Mouse (Mus musculus): Measurements from ENCODE around the gene Pgap3.

Pgap3 gene

DNA sequence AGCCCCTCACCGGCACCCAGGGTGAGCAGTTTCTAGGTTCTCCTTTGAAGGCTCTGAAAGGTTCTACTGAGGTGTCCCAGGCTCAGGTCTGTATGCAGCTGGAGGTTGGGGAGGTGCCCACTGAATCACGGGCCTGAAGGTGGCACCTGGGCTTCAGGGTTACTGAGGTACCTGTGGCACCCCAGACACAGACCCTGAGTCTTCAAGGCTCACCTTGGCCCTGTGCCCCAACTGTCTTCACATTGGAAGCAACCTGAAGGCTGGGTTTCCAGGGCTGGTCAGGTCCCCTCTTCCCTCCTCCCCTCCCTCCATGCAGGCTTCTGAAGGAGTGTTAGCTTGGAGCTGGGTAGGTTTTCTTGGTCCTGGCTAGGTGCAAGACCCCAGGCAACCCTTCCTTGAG, 18.6 kb downstream of the Pgap3 start:
- DNase-seq, result no peak

GRCm38 (mm10) chr11:98380106-98380505, 20.2 kb downstream of the Pgap3 start:
- DNase-seq, result peak; percentile 64

- DNase-seq, result no peak
These were observed 20.9 kb downstream of the Pgap3 start for GRCm38 (mm10) chr11:98379379-98379778.

DNA sequence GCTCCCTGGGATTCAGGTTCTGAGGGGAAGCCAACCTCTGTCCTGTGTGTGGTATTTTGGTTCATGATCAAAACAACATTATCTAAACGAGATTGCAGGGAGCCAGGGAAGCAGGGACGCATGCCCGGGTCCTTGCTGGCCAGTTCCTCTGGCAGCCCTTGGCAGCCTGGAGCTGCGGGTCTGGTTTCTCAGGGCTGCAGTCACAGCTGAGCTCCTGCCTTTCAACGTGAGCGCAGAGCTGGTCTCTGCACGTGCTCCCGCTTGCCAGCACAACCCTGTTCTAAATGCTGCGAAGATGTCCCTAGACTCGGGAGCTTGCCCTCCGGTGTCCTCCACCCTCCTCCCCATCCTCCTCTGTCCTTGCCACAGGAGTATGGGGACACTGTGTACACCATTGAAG, 22.5 kb downstream of the Pgap3 start:
- no peak for DNase-seq

DNA sequence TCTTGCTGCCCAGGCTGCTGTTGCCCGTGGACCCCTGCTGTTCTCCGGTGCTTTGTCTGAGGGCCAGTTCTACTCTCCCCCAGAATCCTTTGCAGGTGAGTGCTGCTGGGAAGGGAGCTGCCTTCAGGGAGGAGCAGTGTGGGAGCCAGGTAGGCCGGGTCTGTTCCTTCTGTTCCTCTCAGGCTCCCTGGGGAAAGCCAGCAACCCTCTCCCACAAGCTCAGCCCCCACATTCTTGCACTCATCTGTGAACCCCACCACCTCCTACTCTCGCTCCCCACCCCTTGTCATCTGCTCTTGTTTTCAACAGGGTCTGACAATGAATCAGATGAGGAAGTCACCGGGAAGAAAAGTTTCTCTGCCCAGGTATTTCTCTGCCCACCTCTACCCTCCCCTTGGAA, 23.5 kb downstream of the Pgap3 start:
- DNase-seq, result no peak

GRCm38 (mm10) chr11:98374266-98374665, 26.0 kb downstream of the Pgap3 start:
- DNase-seq, result no peak

DNA sequence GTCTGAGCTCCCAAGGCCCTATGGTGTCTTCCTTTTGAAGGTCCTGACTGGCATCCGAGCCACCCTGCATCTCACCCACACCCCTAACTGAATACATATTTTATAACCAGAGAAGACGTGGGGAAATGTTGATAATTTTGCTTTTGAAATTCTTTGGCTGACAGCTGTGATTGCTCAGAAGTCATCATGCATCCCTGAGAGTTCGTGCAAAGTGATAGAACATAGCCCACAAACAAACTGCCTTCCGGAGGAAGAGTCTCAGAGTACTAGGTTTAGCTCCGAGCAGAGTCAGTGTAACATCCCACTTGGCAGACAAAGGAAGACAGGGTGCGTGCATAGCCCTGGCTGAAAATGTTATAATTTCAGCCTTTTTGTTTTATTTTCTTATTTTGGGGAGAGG, 27.0 kb downstream of the Pgap3 start:
- no peak for DNase-seq

GRCm38 (mm10) chr11:98372406-98372805, 27.9 kb downstream of the Pgap3 start:
- DNase-seq, result peak; percentile 64

GRCm38 (mm10) chr11:98371556-98372240, 28.6 kb downstream of the Pgap3 start:
- DNase-seq, result no peak

DNA sequence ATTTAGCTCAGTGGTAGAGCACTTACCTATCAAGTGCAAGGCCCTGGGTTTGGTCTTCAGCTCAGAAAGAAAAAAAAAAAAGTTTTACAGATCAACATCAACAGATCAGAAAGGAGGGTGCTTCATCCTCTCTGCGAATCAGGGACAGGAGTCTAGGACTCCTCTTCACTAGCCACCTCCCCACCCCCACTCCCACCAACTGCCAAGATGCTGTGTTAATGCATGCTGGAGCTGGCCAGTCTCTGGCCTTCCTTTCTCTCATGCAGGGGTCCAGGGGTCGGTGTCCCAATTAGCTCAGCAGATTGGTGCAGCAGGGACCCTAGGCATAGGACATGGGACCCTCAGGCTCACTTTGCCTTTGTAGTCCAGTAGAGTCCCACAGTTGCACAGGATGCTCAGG, 29.7 kb downstream of the Pgap3 start:
- no peak for DNase-seq

GRCm38 (mm10) chr11:98369337-98369736, 31.0 kb downstream of the Pgap3 start:
- no peak for DNase-seq

- no peak for DNase-seq
These were observed 32.5 kb downstream of the Pgap3 start for GRCm38 (mm10) chr11:98367863-98368186.

- no peak for DNase-seq
These were observed 33.0 kb downstream of the Pgap3 start for GRCm38 (mm10) chr11:98367171-98367862.

- DNase-seq, result no peak
These were observed 34.0 kb downstream of the Pgap3 start for GRCm38 (mm10) chr11:98366290-98366689.

DNA sequence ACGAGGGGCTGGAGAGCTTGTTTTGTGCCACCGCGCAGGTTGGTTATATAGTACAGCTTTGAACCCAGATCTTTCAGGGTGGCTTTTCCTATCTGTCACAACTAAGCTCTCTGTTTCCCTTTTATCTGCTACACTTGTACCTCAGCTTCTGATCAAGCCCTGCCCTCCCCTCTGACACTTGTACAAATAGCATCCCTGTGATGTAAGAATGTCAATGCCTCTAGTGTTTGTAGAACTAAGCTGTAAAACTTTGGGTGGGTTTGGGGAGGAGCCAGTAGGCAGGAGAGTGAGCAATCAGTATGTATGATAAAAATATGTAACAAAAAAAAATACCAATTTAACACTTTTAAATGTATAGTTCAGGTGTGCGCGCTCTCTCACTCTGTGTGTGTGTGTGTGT, 35.9 kb downstream of the Pgap3 start:
- no peak for DNase-seq

- DNase-seq, result no peak
These were observed 36.5 kb downstream of the Pgap3 start for GRCm38 (mm10) chr11:98363817-98364216.

DNA sequence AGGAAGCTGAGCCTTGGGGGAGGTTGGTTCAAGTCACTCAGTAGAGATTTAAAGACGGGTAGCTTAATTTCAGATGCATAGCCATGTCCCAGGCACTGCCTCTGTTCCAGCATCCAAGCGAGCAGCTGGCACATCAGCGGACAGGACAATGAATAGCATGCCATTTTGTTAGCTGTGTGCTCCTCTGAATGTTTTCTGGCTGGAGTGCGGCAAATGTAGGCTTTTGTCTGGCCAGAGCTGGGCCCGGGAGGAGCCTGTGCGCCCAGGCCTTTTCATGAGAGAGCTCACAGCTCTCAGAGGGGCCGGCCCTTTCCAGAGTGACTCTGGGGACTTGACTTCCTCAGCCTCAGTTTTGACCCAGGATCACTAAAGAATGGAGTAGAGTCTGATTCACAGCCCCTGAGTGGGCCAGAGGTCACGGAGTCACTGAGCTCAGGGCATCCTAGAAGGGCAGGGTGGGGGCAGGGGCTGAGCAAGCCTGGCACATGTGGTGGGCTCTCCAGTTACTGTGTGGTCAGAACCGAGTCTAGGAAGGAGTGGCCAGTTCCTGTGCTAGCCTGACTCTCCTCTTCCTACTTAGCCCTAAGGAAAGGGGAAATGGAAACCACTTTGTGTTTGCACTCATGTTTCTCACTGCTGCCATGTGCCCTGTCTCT, 39.3 kb downstream of the Pgap3 start:
- no peak for DNase-seq

- peak; percentile 94 for DNase-seq
These were observed 41.9 kb downstream of the Pgap3 start, which contains the start of gene Stard3 for GRCm38 (mm10) chr11:98358161-98359083. TSS of gene Stard3 (plus strand) at chr11:98358368.

DNA sequence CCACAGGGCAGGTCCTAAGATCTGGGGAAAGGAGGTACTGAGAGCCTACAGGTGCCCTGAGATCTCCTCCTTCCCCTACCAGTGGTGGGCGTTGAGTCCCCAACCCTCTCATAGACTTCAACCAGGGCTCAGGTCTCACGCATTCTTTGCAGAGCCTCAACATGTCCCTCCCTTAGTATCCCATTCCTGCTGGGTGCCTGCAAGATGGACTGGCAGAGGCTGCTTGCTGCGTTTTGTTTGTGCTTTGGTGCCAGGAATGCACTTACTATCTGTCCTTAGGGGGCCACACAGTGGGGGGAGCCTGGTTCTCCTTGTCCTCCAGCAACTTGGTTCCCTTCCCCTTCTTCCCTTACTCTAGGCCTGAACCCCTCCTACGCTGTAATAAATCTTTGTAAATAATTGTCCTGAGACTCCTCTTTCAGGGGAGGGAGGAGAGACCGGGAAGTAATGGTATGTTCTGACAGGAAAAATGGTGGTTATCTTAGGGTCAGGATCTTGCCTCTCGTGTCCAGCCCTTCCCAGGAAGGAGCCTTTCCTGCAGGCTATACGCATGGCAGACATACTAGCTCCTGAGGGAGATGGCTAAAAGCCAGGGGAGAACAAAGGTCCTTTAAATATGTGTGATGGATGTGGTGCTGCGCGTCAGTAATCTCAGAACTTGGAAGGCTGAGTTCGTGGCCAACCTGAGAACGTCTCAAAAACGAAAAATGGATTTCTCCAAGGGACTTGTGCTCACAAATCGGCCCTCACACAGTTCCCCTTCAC, 42.7 kb downstream of the Pgap3 start:
- peak; percentile 68 for DNase-seq

DNA sequence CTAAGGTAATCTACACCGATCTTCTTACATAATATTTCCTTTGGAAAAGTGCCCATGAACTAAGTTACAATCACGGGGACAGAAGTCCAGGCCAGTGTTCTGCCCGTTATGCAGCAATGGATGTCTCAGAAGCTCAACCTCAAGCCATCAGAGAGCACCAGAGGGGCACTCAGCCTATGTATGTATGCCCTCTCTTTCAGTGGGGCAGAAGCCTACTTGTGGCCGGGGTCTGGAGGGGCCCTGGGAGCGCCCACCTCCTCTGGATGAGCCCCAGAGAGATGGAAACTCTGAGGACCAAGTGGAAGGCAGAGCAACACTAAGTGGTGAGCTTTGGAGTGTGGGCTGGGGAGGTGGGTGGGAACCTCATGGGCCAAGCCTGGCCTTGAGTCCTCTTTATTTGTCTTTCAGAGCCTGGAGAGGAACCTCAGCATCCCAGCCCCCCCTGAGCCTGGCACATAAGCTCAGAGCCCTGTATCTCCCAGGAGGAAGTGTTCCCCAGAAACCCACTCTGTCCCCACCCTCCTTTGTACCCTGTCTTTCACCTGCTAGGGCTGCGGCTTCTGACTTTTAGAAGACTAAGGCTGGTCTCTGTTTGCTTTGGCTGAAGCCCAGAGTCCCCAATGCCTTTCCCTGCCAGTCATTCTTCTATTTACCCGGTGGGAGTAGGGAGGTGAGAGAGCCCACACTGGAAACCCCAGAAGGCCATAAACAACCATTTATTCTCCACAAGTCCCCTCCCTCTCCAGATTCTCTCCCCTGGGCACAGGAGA, 43.5 kb downstream of the Pgap3 start:
- DNase-seq, result no peak

- peak; percentile 71 for DNase-seq
These were observed 44.5 kb downstream of the Pgap3 start for GRCm38 (mm10) chr11:98355732-98356299.

Measured in kidney, postnatal 14 days (tissue).